Mouse (Mus musculus): ENCODE results near the gene Trdmt1. TPM values are rescaled to one million over a fixed set of nuclear protein-coding genes. Genes with fewer than 3 reads are reported as not detected.

Trdmt1 gene
- total RNA-seq, 1 experiment, result 7.4 TPM

DNA sequence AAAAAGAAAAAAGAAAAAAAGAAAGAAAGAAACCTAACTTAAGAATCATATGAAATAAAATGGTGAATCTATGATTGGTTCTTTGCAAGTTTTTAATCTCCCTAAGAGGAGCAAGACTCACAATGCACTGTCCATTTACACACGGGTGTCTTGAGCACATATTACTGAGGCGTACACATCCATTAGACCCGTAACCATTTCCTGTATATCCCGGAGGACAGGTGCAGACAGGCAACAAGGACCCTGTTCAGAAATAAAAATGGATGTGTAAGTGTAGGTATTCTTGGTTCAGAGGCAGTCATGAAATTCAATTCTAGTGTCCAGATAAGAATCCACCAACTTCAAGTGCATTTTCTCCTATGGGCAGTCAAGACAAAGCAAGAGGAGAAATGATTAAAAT lies 74.8 kb downstream of the Trdmt1 start:
- Histone ChIP-seq H3K27ac (ENCODE audit: insufficient read depth, low read depth, low read length, poor library complexity, severe bottlenecking) (no peak overlapping the region), H3K9me3 (ENCODE audit: control insufficient read depth, insufficient read depth, low read depth, low read length) (no peaks in the 10 kb centered on the region), H3K4me1 (ENCODE audit: control insufficient read depth in 2 of 2, insufficient read depth in 2 of 2, low read length in 2 of 2, poor library complexity in 1 of 2) (no peaks in the 10 kb centered on the region), H3K9ac (ENCODE audit: insufficient read depth, low read depth, low read length, poor library complexity, severe bottlenecking) (no peak overlapping the region), H3K36me3 (ENCODE audit: control insufficient read depth, insufficient read depth, low read length, poor library complexity, severe bottlenecking) (no peaks in the 10 kb centered on the region), H3K4me3 (ENCODE audit: insufficient read depth in 1 of 2, low read depth in 1 of 2, low read length in 2 of 2, poor library complexity in 1 of 2, severe bottlenecking in 1 of 2) (no peak overlapping the region)
- no peak for DNase-seq (ENCODE audit: low read depth, low spot score)
- no peak for TF ChIP-seq CHD2 (IDR thresholded peaks at IDR 0.05; ENCODE audit: low read depth, low read length)
- TF ChIP-seq MAFK (IDR thresholded peaks at IDR 0.05; ENCODE audit: insufficient read depth, low read depth, low read length), result no peak
- no peak for TF ChIP-seq HCFC1 (IDR thresholded peaks at IDR 0.05; ENCODE audit: borderline replicate concordance, insufficient read depth, low read length)
- no peak for TF ChIP-seq ZC3H11A (IDR thresholded peaks at IDR 0.05; ENCODE audit: borderline replicate concordance, low read depth, low read length)
- TF ChIP-seq ZNF384 (IDR thresholded peaks at IDR 0.05; ENCODE audit: low read depth, low read length), result no peak
- in situ Hi-C loops (cut with MboI; ENCODE audit: low sequenced_read_pairs in 2 of 2, unreplicated experiment in 2 of 2), result no loop called here

DNA sequence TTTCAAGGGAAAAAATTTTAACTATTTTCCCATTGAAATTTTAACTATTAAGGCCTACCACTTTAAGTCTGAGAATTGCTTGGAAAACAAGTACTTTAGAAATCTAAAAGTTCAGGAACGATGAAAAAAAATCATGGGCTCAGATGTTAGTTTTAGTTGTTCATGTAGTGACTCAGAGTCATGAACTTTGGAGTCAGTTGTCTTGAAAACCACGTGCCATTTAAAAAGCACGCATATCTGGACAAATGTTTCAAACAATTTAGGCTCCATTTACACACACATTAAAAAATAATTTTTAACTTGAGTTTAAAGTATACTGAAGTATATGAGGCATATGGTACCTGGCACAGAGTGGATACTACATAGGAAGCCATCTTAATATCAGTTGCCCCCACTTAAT lies 77.8 kb downstream of the Trdmt1 start:
- H3K4me1 ChIP-seq (ENCODE audit: control insufficient read depth in 2 of 2, insufficient read depth in 2 of 2, low read length in 2 of 2, poor library complexity in 1 of 2), result no peaks in the 10 kb centered on the region
- H3K27ac ChIP-seq (ENCODE audit: insufficient read depth, low read depth, low read length, poor library complexity, severe bottlenecking), result no peak overlapping the region
- in situ Hi-C loops (cut with MboI; ENCODE audit: low sequenced_read_pairs in 2 of 2, unreplicated experiment in 2 of 2), result no loop called here
- no peaks in the 10 kb centered on the region for H3K9me3 ChIP-seq (ENCODE audit: control insufficient read depth, insufficient read depth, low read depth, low read length)
- H3K36me3 ChIP-seq (ENCODE audit: control insufficient read depth, insufficient read depth, low read length, poor library complexity, severe bottlenecking), result no peaks in the 10 kb centered on the region
- no peak overlapping the region for H3K4me3 ChIP-seq (ENCODE audit: insufficient read depth in 1 of 2, low read depth in 1 of 2, low read length in 2 of 2, poor library complexity in 1 of 2, severe bottlenecking in 1 of 2)
- DNase-seq (ENCODE audit: low read depth, low spot score), result no peak
- no peak overlapping the region for H3K9ac ChIP-seq (ENCODE audit: insufficient read depth, low read depth, low read length, poor library complexity, severe bottlenecking)
- TF ChIP-seq ZC3H11A (IDR thresholded peaks at IDR 0.05; ENCODE audit: borderline replicate concordance, low read depth, low read length) (no peak), MAFK (IDR thresholded peaks at IDR 0.05; ENCODE audit: insufficient read depth, low read depth, low read length) (no peak), ZNF384 (IDR thresholded peaks at IDR 0.05; ENCODE audit: low read depth, low read length) (no peak), CHD2 (IDR thresholded peaks at IDR 0.05; ENCODE audit: low read depth, low read length) (no peak), HCFC1 (IDR thresholded peaks at IDR 0.05; ENCODE audit: borderline replicate concordance, insufficient read depth, low read length) (no peak)

Other genes with a start within 250 kb of the Trdmt1 start
- 2.1 and 18.2 TPM in 2 replicates for gene Cubn, start 52.9 kb downstream of the Trdmt1 start, total RNA-seq (2012; rRNA removed)
- gene Vim, start 29.3 kb upstream of the Trdmt1 start, total RNA-seq (2012; rRNA removed), result 465 and 1,315 TPM in 2 replicates
- 1.1 and 2.1 TPM in 2 replicates for gene St8sia6, start 249.4 kb upstream of the Trdmt1 start, total RNA-seq (2012; rRNA removed)